ENCODE assay signal across 8 mouse cellular contexts in the genomic region with DNA sequence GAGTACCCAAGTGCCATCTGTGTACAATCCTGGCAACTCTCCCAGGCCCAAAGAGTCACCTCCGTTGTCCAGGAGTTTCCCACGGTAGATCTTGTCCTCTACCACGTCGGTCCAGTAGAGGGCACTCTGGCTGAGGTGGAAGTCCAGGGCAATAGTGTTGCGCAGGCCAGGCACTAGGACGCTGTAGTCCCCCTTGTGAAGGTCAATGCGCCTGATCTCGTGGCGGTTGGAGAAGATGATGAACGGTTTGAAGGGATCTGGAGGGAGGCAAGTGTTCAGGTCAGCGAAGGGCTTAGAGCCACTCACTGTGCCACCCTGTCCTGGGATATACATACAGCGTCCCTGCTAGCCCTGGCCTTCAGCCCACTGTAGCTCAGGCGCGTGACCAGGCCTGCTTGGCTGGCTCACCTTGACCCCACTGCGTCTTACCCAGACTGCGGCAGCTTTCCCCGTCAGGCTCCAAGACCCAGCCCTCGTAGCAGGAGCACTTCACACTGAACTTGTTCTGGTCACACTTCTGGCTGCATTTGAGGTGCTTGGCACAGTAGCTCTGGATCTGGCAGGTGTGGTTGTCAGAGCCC. TPM values are rescaled to one million over a fixed set of nuclear protein-coding genes. Genes with fewer than 3 reads are reported as not detected.
DNase-seq lines count a peak whose midpoint lies in the region; ATAC-seq and TF ChIP-seq lines count a peak whose summit lies in the region.

No protein-coding gene starts in this region.

- H3K36me3 ChIP-seq in heart, postnatal 0 days (replicated peaks; ENCODE audit: control insufficient read depth, insufficient read depth, low read length): peaks cover 19% of the 10 kb centered on the region; the same call in 1 of the 2 replicates

- TF ChIP-seq CTCF in heart, postnatal 0 days (IDR thresholded peaks at IDR 0.05; ENCODE audit: low read depth): peak; percentile 73

- H3K27me3 ChIP-seq in heart, postnatal 0 days (ENCODE audit: control insufficient read depth, insufficient read depth, low read length): no peaks in the 10 kb centered on the region

- WGBS in heart, postnatal 0 days: 55% methylated on average over 18 of the region's 18 CpGs

- no peak overlapping the region for H3K9ac ChIP-seq in heart, postnatal 0 days (replicated peaks; ENCODE audit: low read depth, low read length)

- TF ChIP-seq EP300 in heart, postnatal 0 days (IDR thresholded peaks at IDR 0.05; ENCODE audit: low read depth): no peak

- H3K4me2 ChIP-seq in heart, postnatal 0 days (ENCODE audit: low read depth, low read length): no peak overlapping the region

- no peaks in the 10 kb centered on the region for H3K4me1 ChIP-seq in heart, postnatal 0 days (ENCODE audit: control insufficient read depth, insufficient read depth)

- no peaks in the 10 kb centered on the region for H3K9me3 ChIP-seq in heart, postnatal 0 days (replicated peaks; ENCODE audit: control insufficient read depth, low read length)

- peak; percentile 61 to 75 for DNase-seq in layer of hippocampus, postnatal 10 days (ENCODE audit: low spot score in 2 of 2)
- DNase-seq in layer of hippocampus, adult 9-11 months: no peak
- peak; percentile 76 for DNase-seq in adipocyte (ENCODE audit: low spot score)
- peak; percentile 49 for DNase-seq in heart, postnatal 0 days (ENCODE audit: low spot score)
- peak; percentile 47 to 57 for DNase-seq in layer of hippocampus, postnatal 14 days (ENCODE audit: low spot score in 2 of 2)
- DNase-seq in naive thymus-derived CD4-positive, alpha-beta T cell, adult 2 months (ENCODE audit: low read depth): peak; percentile 42
- DNase-seq in thymus, postnatal 14 days: peak; percentile 65

- peak; percentile 84 for ATAC-seq in common myeloid progenitor, adult 5-6 weeks (replicated peaks; ENCODE audit: low read depth, poor library complexity, severe bottlenecking)
- ATAC-seq in heart, postnatal 0 days (ENCODE audit: insufficient read depth, low read depth): peak; percentile 44; the same call in 1 of the 2 replicates

- H3K4me3 ChIP-seq in heart, postnatal 0 days (ENCODE audit: low read depth, low read length): no peak overlapping the region

- no peak overlapping the region for H3K27ac ChIP-seq in heart, postnatal 0 days (ENCODE audit: low read depth)

RNA-seq across cellular contexts. Expression of a gene that starts 42.1 kb away (rescaled TPM):
- total RNA-seq in layer of hippocampus, postnatal 10 days (2021): 1 to 10 TPM; 5.2 to 6.5 TPM
- total RNA-seq in common myeloid progenitor, adult 5-6 weeks (2017): not detected in 2 replicates
- total RNA-seq in heart, postnatal 0 days (2014; rRNA removed; ENCODE audit: low replicate concordance): not detected in 2 replicates
- polyA plus RNA-seq in heart, postnatal 0 days (2015; fragmentation: Nextera tagmentation; extraction: Ambion mirVana): 0.41 and 0.49 TPM in 2 replicates
- 1 to 10 TPM; 2.7 TPM for total RNA-seq in layer of hippocampus, postnatal 14 days (2021)

RNA-seq across cellular contexts. Expression of a gene that starts 44.5 kb away (rescaled TPM):
- 100 to 1,000 TPM; 263 to 291 TPM for total RNA-seq in layer of hippocampus, postnatal 10 days (2021)
- total RNA-seq in common myeloid progenitor, adult 5-6 weeks (2017): 0.97 and 3.2 TPM in 2 replicates
- 37.0 and 65.9 TPM in 2 replicates for total RNA-seq in heart, postnatal 0 days (2014; rRNA removed; ENCODE audit: low replicate concordance)
- polyA plus RNA-seq in heart, postnatal 0 days (2015; fragmentation: Nextera tagmentation; extraction: Ambion mirVana): 15.4 and 15.7 TPM in 2 replicates
- 100 to 1,000 TPM; 287 to 301 TPM for total RNA-seq in layer of hippocampus, postnatal 14 days (2021)

RNA-seq across cellular contexts. Expression of a gene that starts 54.2 kb away (rescaled TPM):
- 10 to 100 TPM; 36.2 to 36.3 TPM for total RNA-seq in layer of hippocampus, postnatal 10 days (2021)
- 115 and 119 TPM in 2 replicates for total RNA-seq in common myeloid progenitor, adult 5-6 weeks (2017)
- 109 and 161 TPM in 2 replicates for total RNA-seq in heart, postnatal 0 days (2014; rRNA removed; ENCODE audit: low replicate concordance)
- polyA plus RNA-seq in heart, postnatal 0 days (2015; fragmentation: Nextera tagmentation; extraction: Ambion mirVana): 47.9 and 51.5 TPM in 2 replicates
- 10 to 100 TPM; 33.0 to 35.5 TPM for total RNA-seq in layer of hippocampus, postnatal 14 days (2021)
